Mouse (Mus musculus) hindbrain, postnatal 0 days (tissue): Measurements from ENCODE around the gene Uqcc2. TPM values are rescaled to one million over a fixed set of nuclear protein-coding genes. Genes with fewer than 3 reads are reported as not detected.

Experiments
- ATAC-seq: fragments of 200-750 bp; cut with Nextera tagmentation; 2 replicates; pipeline ENCODE4 v1.8.0; 2017; ENCODE audit warnings: mild to moderate bottlenecking, moderate TSS enrichment, moderate library complexity
- DNase-seq: peaks from one replicate; pipeline ENCODE4 v3.0.0-alpha.2; 2015; ENCODE audit warnings: low spot score
- H3K27ac ChIP-seq: fragments of 300-500 bp; sonication (generic); 2 replicates; pipeline ENCODE4 v1.5.1; 2014; ENCODE audit warnings: mild to moderate bottlenecking
- H3K27me3 ChIP-seq: fragments of 300-500 bp; sonication (generic); 2 replicates; pipeline ENCODE4 v1.6.1; 2014; ENCODE audit warnings: low read length, mixed read lengths; ENCODE audit not compliant: insufficient read depth
- H3K36me3 ChIP-seq: fragments of 300-500 bp; sonication (generic); 2 replicates; pipeline ENCODE4 v1.6.1; 2014; ENCODE audit warnings: low read length, mixed read lengths; ENCODE audit not compliant: insufficient read depth
- H3K4me1 ChIP-seq: fragments of 300-500 bp; sonication (generic); 2 replicates; pipeline ENCODE4 v1.6.1; 2014; ENCODE audit warnings: antibody characterized with exemption, low read length, mixed read lengths; ENCODE audit not compliant: insufficient read depth
- H3K4me2 ChIP-seq: fragments of 300-500 bp; sonication (generic); 2 replicates; pipeline ENCODE4 v1.6.1; 2014; ENCODE audit warnings: low read depth, mild to moderate bottlenecking, low read length, moderate library complexity, mixed read lengths
- H3K4me3 ChIP-seq: fragments of 300-500 bp; sonication (generic); 2 replicates; pipeline ENCODE4 v1.5.1; 2014; ENCODE audit warnings: low read length
- H3K9ac ChIP-seq: fragments of 300-500 bp; sonication (generic); replicated peaks from 2 replicates; pipeline ENCODE4 v1.6.1; 2014; ENCODE audit warnings: mild to moderate bottlenecking, low read length, moderate library complexity, mixed read lengths
- H3K9me3 ChIP-seq: fragments of 300-500 bp; sonication (generic); 2 replicates; pipeline ENCODE4 v1.6.1; 2016; ENCODE audit warnings: low read length, mixed read lengths
- CTCF ChIP-seq: IDR thresholded peaks from 2 replicates; pipeline ENCODE4 v1.5.1; 2016; ENCODE audit warnings: antibody characterized with exemption, control low read depth, low read depth
- WGBS: fragments of 180-500 bp; shearing (Covaris S2); extraction: QIAGEN DNeasy Blood & Tissue Kit; methylation state at CpG from one replicate; pipeline ENCODE4 v1.1.7; 2014; 5-methylcytosine and 5-hydroxymethylcytosine counted together
- polyA plus RNA-seq: library from polyadenylated mRNA; unstranded; fragments of >200 nt; fragmentation: Nextera tagmentation; extraction: Ambion mirVana; gene quantifications from 2 replicates; pipeline ENCODE4 v1.2.1, GENCODE M21; 2015
- total RNA-seq: library from RNA; depleted of rRNA; stranded (reverse); fragments of >200 nt; gene quantifications from 2 replicates; pipeline ENCODE4 v1.2.3, GENCODE M21; 2014; rRNA removed

Gene Uqcc2
- total RNA-seq: 230 and 283 TPM in 2 replicates
- 427 and 445 TPM in 2 replicates for polyA plus RNA-seq

DNA sequence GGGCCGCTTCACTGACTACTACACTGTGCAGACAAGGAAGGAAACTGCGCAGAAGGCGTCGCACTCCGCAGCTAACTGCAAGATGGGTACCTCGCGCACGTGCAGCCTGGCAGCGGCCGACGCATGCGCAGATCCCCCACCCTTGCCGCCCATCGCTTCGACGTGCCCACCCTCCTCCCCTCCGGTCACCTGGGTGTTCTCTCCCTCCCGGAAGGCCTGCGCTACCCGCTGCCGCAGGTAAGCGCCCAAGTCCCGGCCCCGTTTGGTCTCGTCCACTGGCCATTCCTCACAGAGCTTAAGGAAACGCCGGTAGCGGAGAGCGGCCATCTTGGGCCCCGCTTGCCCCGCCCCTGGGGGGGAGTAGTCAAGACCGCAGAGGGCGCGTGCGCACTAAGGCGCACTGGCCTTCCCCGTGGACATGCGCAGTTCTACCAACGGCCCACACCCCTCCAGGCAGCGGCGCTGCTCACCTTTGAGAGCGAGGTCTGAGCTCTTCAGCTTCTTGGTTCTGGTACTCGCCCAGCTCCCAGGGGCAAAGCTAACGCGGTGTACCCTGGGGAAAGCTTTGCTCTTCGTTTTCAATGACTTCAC is at the start of gene Uqcc2:
Uqcc2 (minus strand) TSS at position 366 of the 591 bp plus-strand sequence.
- WGBS: 0% methylated on average over 46 of the region's 46 CpGs
- ATAC-seq: peak; percentile 94
- peaks cover 19% of the 10 kb centered on the region for H3K4me1 ChIP-seq

DNA sequence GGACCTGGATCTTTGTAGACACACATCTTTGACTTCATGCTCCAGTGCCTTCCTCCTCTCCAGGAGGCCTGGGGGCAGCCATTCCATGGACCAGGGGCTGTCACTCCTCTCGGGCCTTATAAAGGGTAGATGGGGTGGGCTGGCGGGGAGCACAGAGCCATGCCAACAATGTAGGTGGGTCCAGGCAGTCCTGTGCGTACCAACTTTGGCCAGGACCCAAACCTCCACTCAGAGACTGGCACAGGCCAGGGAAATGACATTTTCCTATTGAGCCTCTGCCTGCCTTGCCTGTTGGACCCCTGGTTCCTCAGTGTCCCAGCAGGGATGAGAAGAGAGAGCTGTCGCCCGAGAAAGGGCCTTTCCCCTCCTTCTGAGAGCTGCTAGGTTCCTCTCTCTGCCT is 48.7 kb upstream of the Uqcc2 start:
- no peak overlapping the region for H3K4me2 ChIP-seq
- H3K4me1 ChIP-seq: no peaks in the 10 kb centered on the region
- DNase-seq (no peak), ATAC-seq (no peak)
- no peak overlapping the region for H3K9ac ChIP-seq
- H3K4me3 ChIP-seq: no peak overlapping the region
- H3K27me3 ChIP-seq: no peaks in the 10 kb centered on the region
- WGBS: 34% methylated on average over 5 of the region's 5 CpGs
- no peak for TF ChIP-seq CTCF
- H3K36me3 ChIP-seq: no peaks in the 10 kb centered on the region
- H3K9me3 ChIP-seq: no peaks in the 10 kb centered on the region
- H3K27ac ChIP-seq: no peak overlapping the region

More for the DNA sequence above, at the start of gene Uqcc2:
- peak within 1 kb of the TSS; percentile 66 for H3K9ac ChIP-seq
- H3K4me3 ChIP-seq: peak within 1 kb of the TSS; percentile 63
- H3K27ac ChIP-seq: peak within 1 kb of the TSS; percentile 89
- H3K27me3 ChIP-seq: no peaks in the 10 kb centered on the region
- H3K36me3 ChIP-seq: no peaks in the 10 kb centered on the region
- TF ChIP-seq CTCF: peak; percentile 80
- peak; percentile 100 for DNase-seq
- H3K4me2 ChIP-seq: peak within 1 kb of the TSS; percentile 52
- no peaks in the 10 kb centered on the region for H3K9me3 ChIP-seq

DNA sequence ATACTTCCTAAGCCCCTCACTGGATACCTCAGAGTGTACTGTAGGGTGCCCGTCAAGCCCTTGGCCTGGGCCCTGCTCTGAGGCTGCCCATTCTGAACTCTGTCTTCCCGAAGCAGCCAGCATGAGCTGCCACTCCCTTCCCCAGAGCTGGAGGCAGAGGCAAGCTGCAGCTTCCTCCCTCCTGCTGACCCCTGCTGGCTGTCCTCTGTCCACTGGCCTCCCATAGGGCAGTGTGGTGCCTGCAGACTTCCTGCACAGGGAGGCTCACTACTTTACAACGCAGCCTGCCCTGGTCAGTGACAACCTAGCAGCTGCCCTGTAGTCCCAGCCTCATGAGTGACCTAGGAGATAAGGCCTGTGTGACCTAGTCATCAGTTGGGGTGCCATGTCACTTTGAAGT is 48.0 kb upstream of the Uqcc2 start:
- no peaks in the 10 kb centered on the region for H3K36me3 ChIP-seq
- H3K4me1 ChIP-seq: no peaks in the 10 kb centered on the region
- peak; percentile 48 for TF ChIP-seq CTCF
- no peaks in the 10 kb centered on the region for H3K27me3 ChIP-seq
- DNase-seq (no peak), ATAC-seq (no peak)
- no peak overlapping the region for H3K27ac ChIP-seq
- no peaks in the 10 kb centered on the region for H3K9me3 ChIP-seq
- no peak overlapping the region for H3K4me3 ChIP-seq
- H3K4me2 ChIP-seq: no peak overlapping the region
- H3K9ac ChIP-seq: no peak overlapping the region
- WGBS: 37% methylated on average over 3 of the region's 3 CpGs

GRCm38 (mm10) chr17:27179681-27180280 is 46.1 kb upstream of the Uqcc2 start:
- DNase-seq (no peak), ATAC-seq (no peak)
- no peak overlapping the region for H3K4me3 ChIP-seq
- no peak overlapping the region for H3K27ac ChIP-seq
- no peaks in the 10 kb centered on the region for H3K9me3 ChIP-seq
- H3K27me3 ChIP-seq: no peaks in the 10 kb centered on the region
- H3K4me2 ChIP-seq: no peak overlapping the region
- H3K4me1 ChIP-seq: 0 out of 2 replicates have a peak, but pooled peaks cover 7% of the 10 kb centered on the region
- TF ChIP-seq CTCF: no peak
- WGBS: 64% methylated on average over 12 of the region's 12 CpGs
- H3K9ac ChIP-seq: no peak overlapping the region
- H3K36me3 ChIP-seq: no peaks in the 10 kb centered on the region

GRCm38 (mm10) chr17:27178427-27179177 is 44.9 kb upstream of the Uqcc2 start:
- H3K27me3 ChIP-seq: no peaks in the 10 kb centered on the region
- TF ChIP-seq CTCF: no peak
- H3K9me3 ChIP-seq: no peaks in the 10 kb centered on the region
- no peak overlapping the region for H3K4me3 ChIP-seq
- no peak for DNase-seq
- 87% methylated on average over 17 of the region's 17 CpGs for WGBS
- H3K36me3 ChIP-seq: no peaks in the 10 kb centered on the region
- no peak overlapping the region for H3K27ac ChIP-seq
- no peak for ATAC-seq
- H3K4me1 ChIP-seq: 0 out of 2 replicates have a peak, but pooled peaks cover 7% of the 10 kb centered on the region
- H3K9ac ChIP-seq: no peak overlapping the region
- no peak overlapping the region for H3K4me2 ChIP-seq

DNA sequence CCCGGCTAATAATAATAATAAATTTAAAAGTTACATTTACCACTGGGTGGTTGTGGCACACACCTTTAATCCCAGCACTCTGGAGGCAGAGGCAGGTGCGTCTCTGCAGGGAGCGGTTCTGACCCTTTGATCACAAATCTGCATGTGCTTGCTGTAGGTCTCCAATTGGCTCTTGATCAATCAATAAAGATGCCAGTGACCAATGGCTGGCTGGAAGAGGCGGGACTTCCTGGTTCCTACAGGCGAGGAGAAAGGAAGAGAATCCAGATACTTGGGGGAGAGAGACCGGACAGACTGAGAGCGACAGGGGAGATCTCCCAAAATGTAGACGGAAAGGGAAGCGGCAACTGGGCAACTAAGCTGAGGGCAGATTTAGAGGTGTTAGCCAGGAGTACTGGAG is 44.3 kb upstream of the Uqcc2 start:
- no peak for TF ChIP-seq CTCF
- DNase-seq: no peak

More for the DNA sequence above, 44.3 kb upstream of the Uqcc2 start:
- no peaks in the 10 kb centered on the region for H3K27me3 ChIP-seq
- 0 out of 2 replicates have a peak, but pooled peaks cover 7% of the 10 kb centered on the region for H3K4me1 ChIP-seq
- no peak for ATAC-seq
- no peaks in the 10 kb centered on the region for H3K9me3 ChIP-seq
- 89% methylated on average over 9 of the region's 9 CpGs for WGBS
- H3K4me2 ChIP-seq: no peak overlapping the region
- no peak overlapping the region for H3K27ac ChIP-seq
- no peaks in the 10 kb centered on the region for H3K36me3 ChIP-seq
- no peak overlapping the region for H3K4me3 ChIP-seq
- H3K9ac ChIP-seq: no peak overlapping the region
